Mouse (Mus musculus): ENCODE results near the gene Vtcn1. TPM values are rescaled to one million over a fixed set of nuclear protein-coding genes. Genes with fewer than 3 reads are reported as not detected.

Vtcn1 gene
- polyA plus RNA-seq, 1 experiment from 2014 or later, result 0.44 TPM

- WGBS, result 64% methylated on average over 6 of the region's 6 CpGs
- no peak overlapping the region for H3K9ac ChIP-seq (ENCODE audit: low read length)
- no peak overlapping the region for H3K27ac ChIP-seq (ENCODE audit: low read length)
- no peak for ATAC-seq (ENCODE audit: low read depth)
- no peaks in the 10 kb centered on the region; the same call in 1 of the 2 replicates for H3K36me3 ChIP-seq (ENCODE audit: control insufficient read depth, insufficient read depth, low read length)
- H3K27me3 ChIP-seq (ENCODE audit: control insufficient read depth, insufficient read depth, low read depth, low read length), result no peaks in the 10 kb centered on the region
- no peak overlapping the region for H3K4me2 ChIP-seq (ENCODE audit: low read depth, low read length)
- peaks cover 19% of the 10 kb centered on the region for H3K4me1 ChIP-seq (replicated peaks; ENCODE audit: control insufficient read depth, insufficient read depth, low read length)
- no peaks in the 10 kb centered on the region for H3K9me3 ChIP-seq (ENCODE audit: control insufficient read depth, low read length)
- H3K4me3 ChIP-seq (ENCODE audit: low read length), result no peak overlapping the region
These were observed 98.9 kb downstream of the Vtcn1 start for GRCm38 (mm10) chr3:100924065-100924732.

GRCm38 (mm10) chr3:100925176-100925575, 99.9 kb downstream of the Vtcn1 start:
- Histone ChIP-seq H3K36me3 (ENCODE audit: control insufficient read depth, insufficient read depth, low read length) (no peaks in the 10 kb centered on the region; the same call in 1 of the 2 replicates), H3K4me3 (ENCODE audit: low read length) (no peak overlapping the region), H3K9ac (ENCODE audit: low read length) (no peak overlapping the region), H3K27ac (ENCODE audit: low read length) (no peak overlapping the region), H3K27me3 (ENCODE audit: control insufficient read depth, insufficient read depth, low read depth, low read length) (no peaks in the 10 kb centered on the region), H3K4me1 (replicated peaks; ENCODE audit: control insufficient read depth, insufficient read depth, low read length) (peaks cover 19% of the 10 kb centered on the region), H3K9me3 (ENCODE audit: control insufficient read depth, low read length) (no peaks in the 10 kb centered on the region), H3K4me2 (ENCODE audit: low read depth, low read length) (no peak overlapping the region)
- WGBS, result 48% methylated on average over 16 of the region's 16 CpGs
- ATAC-seq (ENCODE audit: low read depth), result no peak

- H3K4me3 ChIP-seq (ENCODE audit: low read length), result no peak overlapping the region
- no peak overlapping the region for H3K9ac ChIP-seq (ENCODE audit: low read length)
- peaks cover 9% of the 10 kb centered on the region; the same call in 1 of the 2 replicates for H3K36me3 ChIP-seq (ENCODE audit: control insufficient read depth, insufficient read depth, low read length)
- 91% methylated on average over 23 of the region's 23 CpGs for WGBS
- no peaks in the 10 kb centered on the region for H3K9me3 ChIP-seq (ENCODE audit: control insufficient read depth, low read length)
- H3K27ac ChIP-seq (ENCODE audit: low read length), result no peak overlapping the region
- H3K4me2 ChIP-seq (ENCODE audit: low read depth, low read length), result no peak overlapping the region
- no peaks in the 10 kb centered on the region for H3K4me1 ChIP-seq (replicated peaks; ENCODE audit: control insufficient read depth, insufficient read depth, low read length)
- no peak for ATAC-seq (ENCODE audit: low read depth)
- no peaks in the 10 kb centered on the region for H3K27me3 ChIP-seq (ENCODE audit: control insufficient read depth, insufficient read depth, low read depth, low read length)
These were observed 106.2 kb downstream of the Vtcn1 start for GRCm38 (mm10) chr3:100931332-100932076.

- H3K36me3 ChIP-seq (ENCODE audit: control insufficient read depth, insufficient read depth, low read length), result peaks cover 11% of the 10 kb centered on the region; the same call in 1 of the 2 replicates
- no peak overlapping the region for H3K9ac ChIP-seq (ENCODE audit: low read length)
- no peak overlapping the region for H3K4me2 ChIP-seq (ENCODE audit: low read depth, low read length)
- H3K4me1 ChIP-seq (replicated peaks; ENCODE audit: control insufficient read depth, insufficient read depth, low read length), result no peaks in the 10 kb centered on the region
- no peaks in the 10 kb centered on the region for H3K27me3 ChIP-seq (ENCODE audit: control insufficient read depth, insufficient read depth, low read depth, low read length)
- H3K4me3 ChIP-seq (ENCODE audit: low read length), result no peak overlapping the region
- WGBS, result 72% methylated on average over 11 of the region's 11 CpGs
- H3K9me3 ChIP-seq (ENCODE audit: control insufficient read depth, low read length), result no peaks in the 10 kb centered on the region
- H3K27ac ChIP-seq (ENCODE audit: low read length), result no peak overlapping the region
- no peak for ATAC-seq (ENCODE audit: low read depth)
These were observed 107.1 kb downstream of the Vtcn1 start for GRCm38 (mm10) chr3:100932077-100932944.

GRCm38 (mm10) chr3:100935521-100935920, 110.3 kb downstream of the Vtcn1 start:
- Histone ChIP-seq H3K4me1 (replicated peaks; ENCODE audit: control insufficient read depth, insufficient read depth, low read length) (no peaks in the 10 kb centered on the region), H3K4me2 (ENCODE audit: low read depth, low read length) (no peak overlapping the region), H3K4me3 (ENCODE audit: low read length) (no peak overlapping the region), H3K9me3 (ENCODE audit: control insufficient read depth, low read length) (no peaks in the 10 kb centered on the region), H3K9ac (ENCODE audit: low read length) (no peak overlapping the region), H3K27ac (ENCODE audit: low read length) (no peak overlapping the region), H3K36me3 (ENCODE audit: control insufficient read depth, insufficient read depth, low read length) (peaks cover 11% of the 10 kb centered on the region; the same call in 1 of the 2 replicates), H3K27me3 (ENCODE audit: control insufficient read depth, insufficient read depth, low read depth, low read length) (no peaks in the 10 kb centered on the region)
- WGBS, result 90% methylated on average over 6 of the region's 6 CpGs
- ATAC-seq (ENCODE audit: low read depth), result no peak

DNA sequence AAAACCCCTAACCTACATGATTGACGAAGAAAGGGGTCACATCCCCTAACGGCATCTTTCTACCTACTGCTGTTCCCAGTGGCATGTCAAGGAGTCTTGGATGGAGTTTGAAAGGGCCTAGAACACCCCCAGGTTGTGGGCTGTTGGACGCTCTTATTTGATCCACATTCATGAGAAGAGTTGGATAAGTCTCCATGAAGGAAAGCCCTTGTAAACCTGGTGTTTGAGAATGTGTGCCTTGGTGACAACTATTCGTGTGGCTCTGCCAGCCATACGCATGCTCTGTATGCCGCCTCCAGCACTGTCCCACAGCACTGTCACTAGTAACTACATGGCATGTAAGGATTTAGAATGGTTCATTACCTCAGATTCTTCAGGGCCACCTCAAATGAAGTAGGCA, 110.9 kb downstream of the Vtcn1 start:
- Histone ChIP-seq H3K4me2 (ENCODE audit: low read depth, low read length) (no peak overlapping the region), H3K9ac (ENCODE audit: low read length) (no peak overlapping the region), H3K36me3 (ENCODE audit: control insufficient read depth, insufficient read depth, low read length) (peaks cover 11% of the 10 kb centered on the region; the same call in 1 of the 2 replicates), H3K4me1 (replicated peaks; ENCODE audit: control insufficient read depth, insufficient read depth, low read length) (no peaks in the 10 kb centered on the region), H3K9me3 (ENCODE audit: control insufficient read depth, low read length) (no peaks in the 10 kb centered on the region), H3K27ac (ENCODE audit: low read length) (no peak overlapping the region), H3K4me3 (ENCODE audit: low read length) (no peak overlapping the region), H3K27me3 (ENCODE audit: control insufficient read depth, insufficient read depth, low read depth, low read length) (no peaks in the 10 kb centered on the region)
- WGBS, result 90% methylated on average over 6 of the region's 6 CpGs
- ATAC-seq (ENCODE audit: low read depth), result no peak

- H3K9me3 ChIP-seq (ENCODE audit: control insufficient read depth, low read length), result no peaks in the 10 kb centered on the region
- H3K36me3 ChIP-seq (ENCODE audit: control insufficient read depth, insufficient read depth, low read length), result peaks cover 22% of the 10 kb centered on the region
- H3K4me1 ChIP-seq (replicated peaks; ENCODE audit: control insufficient read depth, insufficient read depth, low read length), result no peaks in the 10 kb centered on the region
- ATAC-seq (ENCODE audit: low read depth), result no peak
- no peak overlapping the region for H3K4me3 ChIP-seq (ENCODE audit: low read length)
- 91% methylated on average over 4 of the region's 4 CpGs for WGBS
- H3K9ac ChIP-seq (ENCODE audit: low read length), result no peak overlapping the region
- H3K4me2 ChIP-seq (ENCODE audit: low read depth, low read length), result no peak overlapping the region
- no peaks in the 10 kb centered on the region for H3K27me3 ChIP-seq (ENCODE audit: control insufficient read depth, insufficient read depth, low read depth, low read length)
- H3K27ac ChIP-seq (ENCODE audit: low read length), result no peak overlapping the region
These were observed 113.0 kb downstream of the Vtcn1 start for GRCm38 (mm10) chr3:100938211-100938610.

GRCm38 (mm10) chr3:100940496-100941037, 115.3 kb downstream of the Vtcn1 start:
- Histone ChIP-seq H3K27ac (ENCODE audit: low read length) (no peak overlapping the region), H3K4me2 (ENCODE audit: low read depth, low read length) (no peak overlapping the region), H3K9ac (ENCODE audit: low read length) (no peak overlapping the region), H3K4me3 (ENCODE audit: low read length) (no peak overlapping the region), H3K4me1 (replicated peaks; ENCODE audit: control insufficient read depth, insufficient read depth, low read length) (no peaks in the 10 kb centered on the region), H3K9me3 (ENCODE audit: control insufficient read depth, low read length) (no peaks in the 10 kb centered on the region), H3K27me3 (ENCODE audit: control insufficient read depth, insufficient read depth, low read depth, low read length) (no peaks in the 10 kb centered on the region), H3K36me3 (ENCODE audit: control insufficient read depth, insufficient read depth, low read length) (peaks cover 28% of the 10 kb centered on the region)
- 82% methylated on average over 4 of the region's 4 CpGs for WGBS
- ATAC-seq (ENCODE audit: low read depth), result no peak
